Mouse (Mus musculus) hindbrain, postnatal 0 days (tissue): ENCODE data around the gene Lclat1. TPM values are rescaled to one million over a fixed set of nuclear protein-coding genes. Genes with fewer than 3 reads are reported as not detected.

Experiments
- ATAC-seq: fragments of 200-750 bp; cut with Nextera tagmentation; 2 replicates; pipeline ENCODE4 v1.8.0; 2017; ENCODE audit warnings: mild to moderate bottlenecking, moderate TSS enrichment, moderate library complexity
- DNase-seq: peaks from one replicate; pipeline ENCODE4 v3.0.0-alpha.2; 2015; ENCODE audit warnings: low spot score
- H3K27ac ChIP-seq: fragments of 300-500 bp; sonication (generic); 2 replicates; pipeline ENCODE4 v1.5.1; 2014; ENCODE audit warnings: mild to moderate bottlenecking
- H3K27me3 ChIP-seq: fragments of 300-500 bp; sonication (generic); 2 replicates; pipeline ENCODE4 v1.6.1; 2014; ENCODE audit warnings: low read length, mixed read lengths; ENCODE audit not compliant: insufficient read depth
- H3K36me3 ChIP-seq: fragments of 300-500 bp; sonication (generic); 2 replicates; pipeline ENCODE4 v1.6.1; 2014; ENCODE audit warnings: low read length, mixed read lengths; ENCODE audit not compliant: insufficient read depth
- H3K4me1 ChIP-seq: fragments of 300-500 bp; sonication (generic); 2 replicates; pipeline ENCODE4 v1.6.1; 2014; ENCODE audit warnings: antibody characterized with exemption, low read length, mixed read lengths; ENCODE audit not compliant: insufficient read depth
- H3K4me2 ChIP-seq: fragments of 300-500 bp; sonication (generic); 2 replicates; pipeline ENCODE4 v1.6.1; 2014; ENCODE audit warnings: low read depth, mild to moderate bottlenecking, low read length, moderate library complexity, mixed read lengths
- H3K4me3 ChIP-seq: fragments of 300-500 bp; sonication (generic); 2 replicates; pipeline ENCODE4 v1.5.1; 2014; ENCODE audit warnings: low read length
- H3K9ac ChIP-seq: fragments of 300-500 bp; sonication (generic); replicated peaks from 2 replicates; pipeline ENCODE4 v1.6.1; 2014; ENCODE audit warnings: mild to moderate bottlenecking, low read length, moderate library complexity, mixed read lengths
- H3K9me3 ChIP-seq: fragments of 300-500 bp; sonication (generic); 2 replicates; pipeline ENCODE4 v1.6.1; 2016; ENCODE audit warnings: low read length, mixed read lengths
- CTCF ChIP-seq: IDR thresholded peaks from 2 replicates; pipeline ENCODE4 v1.5.1; 2016; ENCODE audit warnings: antibody characterized with exemption, control low read depth, low read depth
- WGBS: fragments of 180-500 bp; shearing (Covaris S2); extraction: QIAGEN DNeasy Blood & Tissue Kit; methylation state at CpG from one replicate; pipeline ENCODE4 v1.1.7; 2014; 5-methylcytosine and 5-hydroxymethylcytosine counted together
- polyA plus RNA-seq: library from polyadenylated mRNA; unstranded; fragments of >200 nt; fragmentation: Nextera tagmentation; extraction: Ambion mirVana; gene quantifications from 2 replicates; pipeline ENCODE4 v1.2.1, GENCODE M21; 2015
- total RNA-seq: library from RNA; depleted of rRNA; stranded (reverse); fragments of >200 nt; gene quantifications from 2 replicates; pipeline ENCODE4 v1.2.3, GENCODE M21; 2014

The Lclat1 gene
- total and polyA plus RNA-seq, 2 experiments from 2014 or later, result 9.8 to 37.1 TPM

- Histone ChIP-seq H3K4me2 (no peak overlapping the region), H3K36me3 (no peaks in the 10 kb centered on the region), H3K27ac (no peak overlapping the region), H3K9ac (no peak overlapping the region), H3K4me1 (no peaks in the 10 kb centered on the region), H3K4me3 (no peak overlapping the region), H3K9me3 (no peaks in the 10 kb centered on the region), H3K27me3 (no peaks in the 10 kb centered on the region)
- DNase-seq (no peak), ATAC-seq (no peak)
- 69% methylated on average over 1 of the region's 1 CpGs for WGBS
- TF ChIP-seq CTCF, result no peak
Observed at GRCm38 (mm10) chr17:73213187-73213586, 105.4 kb downstream of the Lclat1 start.

GRCm38 (mm10) chr17:73213677-73214076 lies 105.9 kb downstream of the Lclat1 start:
- DNase-seq, result no peak
- Histone ChIP-seq H3K4me2 (no peak overlapping the region), H3K27me3 (no peaks in the 10 kb centered on the region), H3K4me3 (no peak overlapping the region), H3K9ac (no peak overlapping the region), H3K4me1 (no peaks in the 10 kb centered on the region), H3K36me3 (no peaks in the 10 kb centered on the region), H3K27ac (no peak overlapping the region), H3K9me3 (no peaks in the 10 kb centered on the region)
- 74% methylated on average over 2 of the region's 2 CpGs for WGBS
- TF ChIP-seq CTCF, result no peak
- no peak for ATAC-seq

- no peak overlapping the region for H3K27ac ChIP-seq
- no peak overlapping the region for H3K9ac ChIP-seq
- H3K27me3 ChIP-seq, result no peaks in the 10 kb centered on the region
- DNase-seq, result no peak
- no peaks in the 10 kb centered on the region for H3K4me1 ChIP-seq
- no peak overlapping the region for H3K4me2 ChIP-seq
- TF ChIP-seq CTCF, result no peak
- no peak for ATAC-seq
- H3K4me3 ChIP-seq, result no peak overlapping the region
- H3K36me3 ChIP-seq, result no peaks in the 10 kb centered on the region
- H3K9me3 ChIP-seq, result no peaks in the 10 kb centered on the region
- 94% methylated on average over 3 of the region's 3 CpGs for WGBS
Observed at GRCm38 (mm10) chr17:73217274-73217673, 109.5 kb downstream of the Lclat1 start.

GRCm38 (mm10) chr17:73220746-73221145 lies 113.0 kb downstream of the Lclat1 start:
- ATAC-seq, result no peak
- H3K27ac ChIP-seq, result no peak overlapping the region

GRCm38 (mm10) chr17:73222077-73222476 lies 114.3 kb downstream of the Lclat1 start:
- H3K27me3 ChIP-seq, result no peaks in the 10 kb centered on the region
- WGBS, result 47% methylated on average over 7 of the region's 7 CpGs
- H3K4me1 ChIP-seq, result peaks cover 11% of the 10 kb centered on the region; the same call in 1 of the 2 replicates
- no peaks in the 10 kb centered on the region for H3K9me3 ChIP-seq
- DNase-seq, result peak; percentile 34
- H3K4me2 ChIP-seq, result no peak overlapping the region
- no peak for TF ChIP-seq CTCF
- no peak overlapping the region for H3K9ac ChIP-seq
- ATAC-seq, result no peak
- no peak overlapping the region for H3K4me3 ChIP-seq
- H3K27ac ChIP-seq, result no peak overlapping the region
- no peaks in the 10 kb centered on the region for H3K36me3 ChIP-seq

More at GRCm38 (mm10) chr17:73220746-73221145, 113.0 kb downstream of the Lclat1 start:
- no peak overlapping the region for H3K9ac ChIP-seq
- H3K4me3 ChIP-seq, result no peak overlapping the region
- WGBS, result 65% methylated on average over 7 of the region's 7 CpGs
- peaks cover 6% of the 10 kb centered on the region; the same call in 1 of the 2 replicates for H3K4me1 ChIP-seq
- H3K9me3 ChIP-seq, result no peaks in the 10 kb centered on the region
- no peaks in the 10 kb centered on the region for H3K27me3 ChIP-seq
- DNase-seq, result no peak
- H3K4me2 ChIP-seq, result no peak overlapping the region
- no peak for TF ChIP-seq CTCF
- H3K36me3 ChIP-seq, result no peaks in the 10 kb centered on the region

GRCm38 (mm10) chr17:73225442-73225841 lies 117.7 kb downstream of the Lclat1 start:
- H3K27ac ChIP-seq, result peak overlapping the region; percentile 65
- no peaks in the 10 kb centered on the region for H3K36me3 ChIP-seq
- DNase-seq, result peak; percentile 18
- H3K4me1 ChIP-seq, result peaks cover 15% of the 10 kb centered on the region; the same call in 1 of the 2 replicates
- ATAC-seq, result no peak; the same call in 1 of the 2 replicates
- H3K4me3 ChIP-seq, result no peak overlapping the region
- H3K27me3 ChIP-seq, result no peaks in the 10 kb centered on the region
- H3K4me2 ChIP-seq, result no peak overlapping the region
- no peak for TF ChIP-seq CTCF
- H3K9me3 ChIP-seq, result no peaks in the 10 kb centered on the region
- no peak overlapping the region for H3K9ac ChIP-seq

GRCm38 (mm10) chr17:73225996-73226395 lies 118.2 kb downstream of the Lclat1 start:
- Histone ChIP-seq H3K4me1 (peaks cover 15% of the 10 kb centered on the region; the same call in 1 of the 2 replicates), H3K9ac (no peak overlapping the region), H3K9me3 (no peaks in the 10 kb centered on the region), H3K27ac (peak overlapping the region; percentile 37), H3K4me2 (no peak overlapping the region), H3K27me3 (no peaks in the 10 kb centered on the region), H3K4me3 (no peak overlapping the region), H3K36me3 (no peaks in the 10 kb centered on the region)
- WGBS, result 28% methylated on average over 5 of the region's 5 CpGs
- TF ChIP-seq CTCF, result no peak
- ATAC-seq (0 out of 2 replicates have a peak, but pooled peaks have one; percentile 41), DNase-seq (peak; percentile 21)
